Mouse (Mus musculus) kidney, embryonic 14.5 days (tissue): ENCODE results near the gene Gm49353. TPM values are rescaled to one million over a fixed set of nuclear protein-coding genes. Genes with fewer than 3 reads are reported as not detected.

Experiments used
- ATAC-seq: fragments of 200-750 bp; cut with Nextera tagmentation; 2 replicates; pipeline ENCODE4 v1.8.0; 2017; ENCODE audit warnings: moderate number of reproducible peaks, mild to moderate bottlenecking, moderate TSS enrichment, moderate library complexity; ENCODE audit not compliant: low FRiP score, low TSS enrichment
- H3K27ac ChIP-seq: fragments of 300-500 bp; sonication (generic); 2 replicates; pipeline ENCODE4 v1.5.1; 2014; ENCODE audit warnings: low read depth, mild to moderate bottlenecking, low read length, moderate library complexity, mixed read lengths
- H3K27me3 ChIP-seq: fragments of 300-500 bp; sonication (generic); 2 replicates; pipeline ENCODE4 v1.6.1; 2014; ENCODE audit warnings: mild to moderate bottlenecking, low read length; ENCODE audit not compliant: control insufficient read depth, insufficient read depth
- H3K36me3 ChIP-seq: fragments of 300-500 bp; sonication (generic); 2 replicates; pipeline ENCODE4 v1.6.1; 2014; ENCODE audit warnings: low read length, mixed read lengths; ENCODE audit not compliant: control insufficient read depth, insufficient read depth
- H3K4me1 ChIP-seq: fragments of 300-500 bp; sonication (generic); 2 replicates; pipeline ENCODE4 v1.6.1; 2014; ENCODE audit warnings: low read length, mixed read lengths; ENCODE audit not compliant: control insufficient read depth, insufficient read depth
- H3K4me2 ChIP-seq: fragments of 300-500 bp; sonication (generic); replicated peaks from 2 replicates; pipeline ENCODE4 v1.6.1; 2014; ENCODE audit warnings: low read depth, mild to moderate bottlenecking, low read length
- H3K4me3 ChIP-seq: fragments of 300-500 bp; sonication (generic); 2 replicates; pipeline ENCODE4 v1.5.1; 2014; ENCODE audit warnings: mild to moderate bottlenecking, low read length
- H3K9ac ChIP-seq: fragments of 300-500 bp; sonication (generic); 2 replicates; pipeline ENCODE4 v1.6.1; 2014; ENCODE audit warnings: low read depth, mild to moderate bottlenecking, low read length, moderate library complexity
- H3K9me3 ChIP-seq: fragments of 300-500 bp; sonication (generic); 2 replicates; pipeline ENCODE4 v1.6.1; 2016; ENCODE audit warnings: low read length; ENCODE audit not compliant: control insufficient read depth
- WGBS: fragments of 180-500 bp; shearing (Covaris S2); extraction: QIAGEN DNeasy Blood & Tissue Kit; methylation state at CpG from one replicate; pipeline ENCODE4 v1.1.7; 2014; 5-methylcytosine and 5-hydroxymethylcytosine counted together
- polyA plus RNA-seq: library from polyadenylated mRNA; unstranded; fragments of >200 nt; fragmentation: Nextera tagmentation; extraction: Ambion mirVana; gene quantifications from 2 replicates; pipeline ENCODE4 v1.2.1, GENCODE M21; 2014

The Gm49353 gene
- not detected in 2 replicates for polyA plus RNA-seq

- Histone ChIP-seq H3K9me3 (no peaks in the 10 kb centered on the region), H3K36me3 (no peaks in the 10 kb centered on the region), H3K9ac (no peak within 1 kb of the TSS), H3K4me1 (no peaks in the 10 kb centered on the region), H3K27ac (no peak within 1 kb of the TSS), H3K4me2 (no peak within 1 kb of the TSS), H3K27me3 (no peaks in the 10 kb centered on the region), H3K4me3 (no peak within 1 kb of the TSS)
- ATAC-seq, result no peak
- 83% methylated on average over 7 of the region's 7 CpGs for WGBS
These were observed at the start of gene Gm49353 for GRCm38 (mm10) chr10:29198642-29199041. TSS of gene Gm49353 (plus strand) at chr10:29198954.

GRCm38 (mm10) chr10:29155304-29155703 is 43.5 kb upstream of the Gm49353 start:
- Histone ChIP-seq H3K4me2 (no peak overlapping the region), H3K4me1 (no peaks in the 10 kb centered on the region), H3K9ac (no peak overlapping the region), H3K4me3 (no peak overlapping the region), H3K36me3 (no peaks in the 10 kb centered on the region), H3K27ac (no peak overlapping the region), H3K27me3 (no peaks in the 10 kb centered on the region), H3K9me3 (no peaks in the 10 kb centered on the region)
- 87% methylated on average over 3 of the region's 3 CpGs for WGBS
- no peak for ATAC-seq

GRCm38 (mm10) chr10:29161664-29162063 is 37.1 kb upstream of the Gm49353 start:
- H3K4me2 ChIP-seq, result no peak overlapping the region
- no peak overlapping the region for H3K27ac ChIP-seq
- no peak overlapping the region for H3K9ac ChIP-seq
- no peaks in the 10 kb centered on the region for H3K36me3 ChIP-seq
- no peaks in the 10 kb centered on the region for H3K9me3 ChIP-seq
- ATAC-seq, result no peak
- no peaks in the 10 kb centered on the region for H3K4me1 ChIP-seq
- WGBS, result 85% methylated on average over 2 of the region's 2 CpGs
- H3K4me3 ChIP-seq, result no peak overlapping the region
- H3K27me3 ChIP-seq, result no peaks in the 10 kb centered on the region

- 92% methylated on average over 2 of the region's 2 CpGs for WGBS
These were observed 25.0 kb upstream of the Gm49353 start for GRCm38 (mm10) chr10:29173778-29174177.

GRCm38 (mm10) chr10:29175656-29176055 is 23.1 kb upstream of the Gm49353 start:
- Histone ChIP-seq H3K36me3 (no peaks in the 10 kb centered on the region), H3K9me3 (peaks cover 2% of the 10 kb centered on the region; the same call in 1 of the 2 replicates), H3K27me3 (no peaks in the 10 kb centered on the region), H3K4me3 (no peak overlapping the region), H3K27ac (no peak overlapping the region), H3K9ac (no peak overlapping the region), H3K4me1 (no peaks in the 10 kb centered on the region), H3K4me2 (no peak overlapping the region)
- WGBS, result 83% methylated on average over 3 of the region's 3 CpGs
- ATAC-seq, result no peak

More at GRCm38 (mm10) chr10:29173778-29174177, 25.0 kb upstream of the Gm49353 start:
- Histone ChIP-seq H3K27ac (no peak overlapping the region), H3K36me3 (no peaks in the 10 kb centered on the region), H3K27me3 (no peaks in the 10 kb centered on the region), H3K9ac (no peak overlapping the region), H3K9me3 (peaks cover 2% of the 10 kb centered on the region; the same call in 1 of the 2 replicates), H3K4me2 (no peak overlapping the region), H3K4me3 (no peak overlapping the region), H3K4me1 (no peaks in the 10 kb centered on the region)
- ATAC-seq, result no peak

- ATAC-seq, result no peak
- Histone ChIP-seq H3K9me3 (no peaks in the 10 kb centered on the region), H3K4me2 (no peak overlapping the region), H3K4me3 (no peak overlapping the region), H3K27ac (no peak overlapping the region), H3K36me3 (no peaks in the 10 kb centered on the region), H3K9ac (no peak overlapping the region), H3K4me1 (no peaks in the 10 kb centered on the region), H3K27me3 (no peaks in the 10 kb centered on the region)
- WGBS, result 95% methylated on average over 4 of the region's 4 CpGs
These were observed 21.9 kb upstream of the Gm49353 start for GRCm38 (mm10) chr10:29176881-29177280.

- Histone ChIP-seq H3K9ac (no peak overlapping the region), H3K4me3 (no peak overlapping the region), H3K27ac (no peak overlapping the region), H3K9me3 (no peaks in the 10 kb centered on the region), H3K36me3 (no peaks in the 10 kb centered on the region), H3K4me1 (no peaks in the 10 kb centered on the region), H3K4me2 (no peak overlapping the region), H3K27me3 (no peaks in the 10 kb centered on the region)
- ATAC-seq, result no peak
- 46% methylated on average over 2 of the region's 2 CpGs for WGBS
These were observed 20.8 kb upstream of the Gm49353 start for GRCm38 (mm10) chr10:29178003-29178402.

GRCm38 (mm10) chr10:29180210-29180609 is 18.5 kb upstream of the Gm49353 start:
- Histone ChIP-seq H3K36me3 (no peaks in the 10 kb centered on the region), H3K9me3 (no peaks in the 10 kb centered on the region), H3K27ac (no peak overlapping the region), H3K4me2 (no peak overlapping the region), H3K27me3 (no peaks in the 10 kb centered on the region), H3K9ac (no peak overlapping the region), H3K4me3 (no peak overlapping the region), H3K4me1 (no peaks in the 10 kb centered on the region)
- WGBS, result 83% methylated on average over 3 of the region's 3 CpGs
- no peak for ATAC-seq

GRCm38 (mm10) chr10:29181046-29181445 is 17.7 kb upstream of the Gm49353 start:
- Histone ChIP-seq H3K4me2 (no peak overlapping the region), H3K27me3 (no peaks in the 10 kb centered on the region), H3K4me1 (no peaks in the 10 kb centered on the region), H3K9me3 (no peaks in the 10 kb centered on the region), H3K27ac (no peak overlapping the region), H3K4me3 (no peak overlapping the region), H3K9ac (no peak overlapping the region), H3K36me3 (no peaks in the 10 kb centered on the region)
- no peak for ATAC-seq
- WGBS, result 90% methylated on average over 2 of the region's 2 CpGs
